Mouse (Mus musculus) granulocyte monocyte progenitor cell, adult 5-6 weeks (primary cell): ENCODE measurements around the gene Gm13420. TPM values are rescaled to one million over a fixed set of nuclear protein-coding genes. Genes with fewer than 3 reads are reported as not detected.

Source experiments
- ATAC-seq: replicated peaks from 2 replicates; pipeline ENCODE4 v1.8.0; 2016; ENCODE audit warnings: mild to moderate bottlenecking, moderate TSS enrichment, inconsistent platforms; ENCODE audit not compliant: poor library complexity, severe bottlenecking
- total RNA-seq, 2 experiments: library from RNA; stranded (forward) in 1 of 2; stranded (reverse) in 1 of 2; fragments of 200-712, 200-1000 nt in 1 of 2; fragments of >200 nt in 1 of 2; fragmentation: Nextera tagmentation in 1 of 2; gene quantifications; 2 replicates each; pipeline ENCODE4 v1.2.3; 2014 to 2017

Gene Gm13420
- total RNA-seq, 2 experiments from 2014 or later: not detected

GRCm38 (mm10) chr2:29703104-29704081 is 48.1 kb downstream of the Gm13420 start:
- no peak for ATAC-seq

GRCm38 (mm10) chr2:29702189-29702588 is 49.3 kb downstream of the Gm13420 start:
- no peak for ATAC-seq

GRCm38 (mm10) chr2:29701393-29701792 is 50.1 kb downstream of the Gm13420 start:
- ATAC-seq: no peak

GRCm38 (mm10) chr2:29700898-29701297 is 50.6 kb downstream of the Gm13420 start:
- ATAC-seq: no peak

- peak; percentile 46 for ATAC-seq
Measured at GRCm38 (mm10) chr2:29698421-29699290, 52.8 kb downstream of the Gm13420 start.

GRCm38 (mm10) chr2:29696207-29696800 is 55.2 kb downstream of the Gm13420 start:
- no peak for ATAC-seq

Other genes with a start within 250 kb of the Gm13420 start
- gene Rapgef1, start 132.0 kb downstream of the Gm13420 start, total RNA-seq (2014; fragmentation: Nextera tagmentation): 29.6 and 31.9 TPM in 2 replicates
- gene Rapgef1, start 132.0 kb downstream of the Gm13420 start, total RNA-seq (2017): 16.7 and 21.9 TPM in 2 replicates
- not detected in 2 replicates for gene Gm13547, start 7.6 kb upstream of the Gm13420 start, total RNA-seq (2014; fragmentation: Nextera tagmentation)
- not detected in 2 replicates for gene Gm13547, start 7.6 kb upstream of the Gm13420 start, total RNA-seq (2017)
- 14.8 and 18.2 TPM in 2 replicates for gene Coq4, start 35.8 kb upstream of the Gm13420 start, total RNA-seq (2014; fragmentation: Nextera tagmentation)
- 7.2 and 7.4 TPM in 2 replicates for gene Coq4, start 35.8 kb upstream of the Gm13420 start, total RNA-seq (2017)
- gene Trub2, start 36.8 kb upstream of the Gm13420 start, total RNA-seq (2014; fragmentation: Nextera tagmentation): 31.4 and 39.4 TPM in 2 replicates
- 28.2 and 64.7 TPM in 2 replicates for gene Trub2, start 36.8 kb upstream of the Gm13420 start, total RNA-seq (2017)
- gene Slc27a4, start 50.9 kb upstream of the Gm13420 start, total RNA-seq (2014; fragmentation: Nextera tagmentation): 5.1 and 6.8 TPM in 2 replicates
- gene Slc27a4, start 50.9 kb upstream of the Gm13420 start, total RNA-seq (2017): 6.3 and 6.6 TPM in 2 replicates
- gene Urm1, start 68.4 kb upstream of the Gm13420 start, total RNA-seq (2014; fragmentation: Nextera tagmentation): 17.0 and 24.9 TPM in 2 replicates
- gene Urm1, start 68.4 kb upstream of the Gm13420 start, total RNA-seq (2017): 17.8 and 21.1 TPM in 2 replicates
- gene Cercam, start 117.5 kb upstream of the Gm13420 start, total RNA-seq (2014; fragmentation: Nextera tagmentation): 15.2 and 20.0 TPM in 2 replicates
- gene Cercam, start 117.5 kb upstream of the Gm13420 start, total RNA-seq (2017): 4.5 and 6.7 TPM in 2 replicates
- gene Odf2, start 137.5 kb upstream of the Gm13420 start, total RNA-seq (2014; fragmentation: Nextera tagmentation): 56.8 and 92.7 TPM in 2 replicates
- 96.9 and 104 TPM in 2 replicates for gene Odf2, start 137.5 kb upstream of the Gm13420 start, total RNA-seq (2017)
- gene Gle1, start 183.7 kb upstream of the Gm13420 start, total RNA-seq (2014; fragmentation: Nextera tagmentation): 36.5 and 38.7 TPM in 2 replicates
- 89.0 and 139 TPM in 2 replicates for gene Gle1, start 183.7 kb upstream of the Gm13420 start, total RNA-seq (2017)
- 63.5 and 99.0 TPM in 2 replicates for gene Sptan1, start 213.9 kb upstream of the Gm13420 start, total RNA-seq (2014; fragmentation: Nextera tagmentation)
- 118 and 129 TPM in 2 replicates for gene Sptan1, start 213.9 kb upstream of the Gm13420 start, total RNA-seq (2017)